Mouse (Mus musculus) lung, postnatal 25 days (tissue): ENCODE data around the gene Lrrc4.

Experiments
- DNase-seq: peaks from one replicate; pipeline ENCODE4 v3.0.0; 2022; ENCODE audit warnings: low spot score

The Lrrc4 gene

DNA sequence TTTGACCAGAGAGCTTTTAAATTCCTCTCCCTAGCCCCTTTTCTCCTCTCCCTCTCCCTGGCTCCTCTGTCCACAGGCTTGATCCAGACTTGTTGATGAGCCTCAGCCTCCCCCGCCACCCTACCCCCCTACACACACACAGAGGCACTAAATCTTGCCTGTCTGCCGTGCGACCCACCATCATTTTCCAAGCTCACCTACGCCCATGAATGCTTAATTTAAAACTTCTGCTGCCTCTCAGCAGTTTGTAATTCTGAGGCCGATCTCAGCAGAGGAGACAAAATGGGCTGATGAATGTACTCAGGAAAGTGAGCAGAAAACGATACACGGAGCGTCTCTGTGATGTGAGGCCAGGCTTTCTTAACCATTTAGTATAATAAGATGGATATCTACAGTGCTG lies 23.1 kb upstream of the Lrrc4 start:
- no peak for DNase-seq

DNA sequence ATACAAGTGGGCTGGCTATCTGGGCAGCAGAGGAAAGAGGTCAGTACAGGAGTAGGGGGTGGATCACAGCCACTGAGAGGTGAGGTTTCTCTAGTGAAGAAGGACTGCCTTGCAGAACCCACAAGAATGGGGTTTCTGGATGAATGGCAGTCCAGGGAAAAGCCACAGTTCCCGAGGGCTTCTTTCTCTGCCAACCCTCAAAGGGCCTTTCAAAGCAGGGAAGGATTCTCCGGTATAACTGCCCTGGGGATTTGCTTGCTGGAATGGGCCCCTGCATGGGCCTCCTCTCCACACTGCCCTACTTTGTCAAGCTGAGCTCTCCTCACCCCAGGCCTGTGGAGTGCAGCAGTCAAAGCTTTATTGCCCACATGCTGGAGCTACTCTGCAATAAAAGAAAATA lies 22.1 kb upstream of the Lrrc4 start:
- DNase-seq = no peak

DNA sequence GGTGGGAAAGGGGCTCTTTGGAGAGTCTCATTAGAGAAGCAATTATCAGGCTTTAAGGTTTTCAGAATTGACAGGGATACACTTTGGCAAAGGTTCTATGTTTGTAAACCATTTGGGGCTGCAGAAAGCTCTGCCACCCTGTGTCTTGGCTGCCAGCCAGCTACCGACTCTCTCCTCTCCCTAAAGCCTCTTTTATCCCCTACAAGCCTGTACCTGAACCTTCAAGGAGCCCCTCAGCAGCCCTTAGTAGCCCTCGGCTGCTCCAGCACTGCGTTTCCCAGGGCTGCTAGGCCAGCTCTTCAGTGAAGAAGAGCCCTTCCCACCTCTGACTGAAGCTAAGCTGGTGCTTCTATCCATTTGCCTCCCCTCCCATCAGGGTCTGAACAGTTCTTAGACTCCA lies 21.6 kb upstream of the Lrrc4 start:
- no peak for DNase-seq

DNA sequence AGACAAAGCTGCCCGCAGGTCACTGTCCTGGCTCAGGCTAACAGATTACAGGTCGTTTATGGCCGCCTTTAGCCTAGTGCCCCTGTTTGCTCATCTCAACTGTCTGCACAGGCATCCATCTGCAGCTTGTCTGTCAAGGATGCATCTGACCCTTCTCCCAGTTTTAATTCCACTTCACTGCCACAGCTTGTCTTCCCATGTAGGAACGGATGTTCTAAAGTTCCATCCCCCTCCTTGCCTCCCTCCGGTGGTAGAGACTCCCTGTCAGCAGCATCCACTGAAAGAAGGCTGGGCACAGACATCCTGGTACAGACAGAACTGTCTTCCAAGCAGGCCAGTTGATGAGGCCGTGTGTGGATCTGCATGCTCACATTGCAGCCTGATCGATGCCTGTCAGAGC lies 20.8 kb upstream of the Lrrc4 start:
- no peak for DNase-seq

DNA sequence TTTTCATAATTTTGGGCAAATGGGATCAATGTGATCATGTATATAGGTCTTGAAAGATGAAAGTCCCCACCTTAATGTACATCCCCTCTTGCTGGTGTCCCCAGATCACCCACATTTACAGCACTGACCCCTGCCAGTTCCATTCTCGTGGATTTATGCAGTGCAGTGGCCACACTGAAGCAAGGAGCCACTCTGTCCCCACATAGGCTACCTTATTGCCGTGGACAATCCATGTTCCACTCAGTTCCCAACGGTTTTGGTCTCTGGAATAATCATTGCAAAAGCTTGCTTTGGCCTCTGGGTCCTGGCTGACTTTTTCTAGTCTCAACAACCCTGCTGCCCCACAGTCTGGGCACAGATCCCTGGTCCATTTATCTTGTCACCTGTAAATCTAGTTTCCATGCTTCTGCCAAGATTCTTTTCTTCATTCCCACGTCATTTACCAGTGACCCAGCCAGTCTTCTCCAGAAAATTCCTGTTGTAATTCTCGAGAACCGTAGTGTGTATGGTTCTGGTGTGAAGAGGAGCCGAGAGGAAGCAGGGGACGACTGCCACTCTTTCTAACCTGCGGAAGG lies 18.9 kb upstream of the Lrrc4 start:
- no peak for DNase-seq

DNA sequence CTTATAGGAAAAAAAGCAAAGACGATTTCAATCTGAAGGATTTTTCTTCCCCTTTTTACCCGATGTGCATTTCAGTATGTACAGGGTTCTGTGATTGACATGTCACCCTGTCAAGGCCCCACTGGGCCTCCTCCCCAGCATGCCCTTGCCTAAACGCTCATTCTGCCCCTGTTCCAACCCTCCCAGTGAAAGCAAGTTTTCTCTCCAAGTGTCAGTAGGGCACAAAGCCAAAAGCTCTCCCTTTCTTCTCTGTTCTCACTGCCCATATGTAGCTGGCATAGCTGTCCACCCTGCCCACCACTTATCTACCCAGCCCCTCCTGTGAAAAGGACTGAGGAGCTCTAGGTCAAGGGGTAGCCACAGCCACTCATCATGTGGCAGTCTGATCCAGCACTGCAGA lies 17.8 kb upstream of the Lrrc4 start:
- no peak for DNase-seq

DNA sequence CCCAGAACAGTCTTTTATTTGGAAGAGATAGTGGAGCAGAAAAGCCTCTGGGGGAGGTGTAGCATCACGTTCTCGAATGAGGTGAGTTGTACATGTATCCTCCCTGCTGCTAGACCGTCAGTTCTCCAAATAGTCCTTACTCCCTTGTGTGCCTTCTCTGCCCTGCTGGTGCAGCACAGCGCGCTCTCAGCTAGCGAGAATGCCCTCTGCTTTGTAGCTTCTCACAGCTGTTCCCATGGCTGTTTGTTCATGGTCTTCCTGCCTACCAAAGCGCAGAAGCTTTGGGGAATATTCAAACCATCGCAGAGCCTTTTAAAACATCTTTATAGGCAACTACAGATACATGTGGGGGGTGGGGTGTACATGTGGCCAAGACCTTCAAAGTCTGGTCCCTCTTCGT lies 17.3 kb upstream of the Lrrc4 start:
- DNase-seq = no peak

DNA sequence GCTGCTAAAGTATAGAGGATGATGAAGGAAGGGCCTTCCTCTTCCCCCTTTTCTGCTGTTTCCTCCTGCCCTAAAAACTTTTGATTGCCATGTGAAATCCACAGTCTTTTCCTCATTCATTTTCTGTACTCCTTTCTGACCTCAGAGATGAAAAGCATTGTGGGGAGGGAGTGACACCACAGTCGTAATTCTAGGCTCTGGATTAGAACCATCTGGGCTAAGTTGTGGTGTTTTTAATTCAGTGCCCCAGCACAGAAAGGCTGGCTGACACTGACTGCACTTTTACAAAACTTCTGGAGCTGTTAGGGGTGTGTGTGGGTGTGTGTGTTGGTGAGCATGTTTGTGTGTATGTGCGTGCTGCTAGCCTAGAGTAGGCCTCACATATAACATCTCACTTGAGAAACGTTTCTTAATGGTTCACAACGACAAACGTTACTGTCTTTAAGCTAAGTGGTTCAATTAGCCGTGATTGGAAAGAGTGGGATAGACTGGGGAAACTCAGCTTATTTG lies 16.8 kb upstream of the Lrrc4 start:
- no peak for DNase-seq

DNA sequence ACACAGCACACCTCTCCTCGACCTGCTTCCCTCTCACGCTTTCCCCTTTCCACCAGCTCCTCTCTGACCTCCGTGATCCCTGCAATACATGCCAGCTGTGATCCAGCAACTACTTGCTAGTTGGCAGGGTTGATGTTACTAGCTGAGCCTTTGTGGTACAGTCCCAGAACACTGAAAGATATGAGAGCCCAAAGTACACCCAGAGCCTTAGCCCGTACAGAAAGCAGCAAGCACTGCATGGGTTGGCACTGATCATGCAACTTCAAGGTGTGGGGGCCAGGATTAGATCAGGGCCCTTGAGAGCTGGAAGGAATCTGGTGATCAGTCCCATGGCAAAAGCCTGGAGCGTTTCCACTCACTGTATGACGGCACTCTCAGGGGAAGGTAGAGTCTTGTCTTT lies 16.1 kb upstream of the Lrrc4 start:
- no peak for DNase-seq

DNA sequence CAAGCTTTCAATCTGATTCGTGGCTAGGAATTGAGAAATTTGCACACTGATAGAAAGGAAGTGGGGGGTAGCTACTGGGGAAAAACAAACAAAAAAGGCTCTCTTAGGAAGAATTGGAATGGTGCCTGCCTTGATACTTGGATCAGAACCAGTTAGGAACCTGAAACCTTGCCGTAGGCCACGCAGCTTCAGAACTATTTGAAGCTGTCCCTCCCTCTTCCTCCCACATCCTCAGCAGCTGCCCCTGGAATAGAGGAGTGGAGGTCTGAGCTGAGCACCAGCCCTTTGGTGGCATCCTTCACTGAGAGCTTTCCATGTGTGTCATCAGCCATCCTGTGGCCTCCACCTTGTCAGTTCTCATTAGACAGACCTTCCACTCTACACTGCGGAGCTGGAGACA lies 14.1 kb upstream of the Lrrc4 start:
- no peak for DNase-seq

DNA sequence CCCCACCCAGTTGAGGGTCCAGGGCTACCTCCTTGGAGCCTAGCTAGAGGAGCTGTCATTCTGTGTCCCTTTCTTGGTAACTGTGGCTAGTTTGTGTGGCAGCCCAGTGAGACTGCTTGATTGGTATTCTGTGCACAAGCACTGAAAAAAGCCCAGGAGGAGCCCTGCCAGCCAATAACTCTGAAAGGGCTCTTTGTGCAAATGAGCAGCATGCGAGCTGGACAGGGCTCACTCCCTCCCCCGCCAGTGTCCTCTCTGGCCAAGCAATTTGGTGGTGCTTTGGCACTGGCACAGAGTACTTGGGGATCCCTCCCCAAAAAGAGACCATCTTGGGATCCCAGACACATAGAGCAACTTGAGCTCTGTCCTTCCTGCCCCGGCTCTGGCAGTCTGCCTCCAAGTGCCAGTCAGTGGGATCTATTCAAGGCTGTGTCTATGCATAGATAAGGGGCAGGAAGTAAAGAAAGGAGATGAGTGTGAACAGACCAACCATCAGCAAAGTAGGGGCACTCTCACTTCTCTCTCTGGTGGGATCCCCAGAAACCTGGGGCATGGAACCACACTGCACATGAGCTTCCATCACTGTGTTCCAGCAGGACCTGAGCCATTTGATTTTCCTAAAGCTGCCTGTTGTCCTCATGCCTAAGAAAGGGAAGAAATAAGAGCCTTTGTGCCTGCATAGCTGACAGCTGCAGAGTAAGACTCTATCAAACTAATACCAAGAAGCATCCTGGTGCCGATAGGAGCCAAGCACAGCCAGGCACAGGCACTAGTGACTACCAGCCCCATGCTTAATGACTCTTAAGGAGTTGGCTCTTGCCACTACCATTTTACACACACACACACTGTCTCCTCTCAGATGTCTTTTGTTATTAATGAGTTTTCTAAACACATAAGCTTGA lies 11.1 kb upstream of the Lrrc4 start:
- no peak for DNase-seq

DNA sequence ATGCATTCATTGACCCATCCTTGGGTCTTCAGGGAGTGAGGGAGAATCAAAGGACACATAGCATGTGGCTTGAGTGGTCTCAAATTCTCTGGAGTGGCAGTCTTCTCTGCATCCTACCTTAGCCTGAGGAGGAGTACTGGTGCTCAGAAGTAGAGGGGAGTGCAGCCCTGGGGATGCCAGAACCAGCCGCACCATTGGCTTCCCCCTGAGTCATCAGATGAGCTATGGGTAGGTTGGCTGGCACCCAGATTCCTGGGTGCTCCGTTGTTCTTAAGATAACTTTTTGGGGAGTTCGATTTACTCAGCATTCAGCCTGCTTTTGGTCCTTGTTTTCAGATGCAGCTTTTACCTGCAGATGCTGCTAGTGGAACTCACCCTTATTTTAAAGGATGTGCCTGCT lies 10.0 kb upstream of the Lrrc4 start:
- DNase-seq = no peak

DNA sequence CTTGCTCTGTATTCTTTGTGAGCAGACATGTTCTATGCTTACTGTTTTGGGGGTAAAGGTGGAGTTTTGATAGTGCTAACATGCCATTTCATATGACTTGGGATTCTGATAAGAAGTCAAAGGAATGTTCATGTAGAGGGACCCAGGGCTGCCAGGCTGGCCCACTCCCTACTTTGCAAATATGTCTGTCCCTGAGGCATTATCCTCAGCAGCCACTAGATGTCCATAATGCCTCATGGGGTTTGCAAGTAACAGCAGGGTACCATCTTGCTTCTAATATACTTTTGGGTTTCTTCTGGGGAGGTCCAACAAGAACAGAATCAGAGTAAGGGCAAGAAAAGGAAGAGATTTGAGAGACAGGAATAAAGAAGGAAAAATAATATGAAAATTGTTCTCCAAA lies 5.1 kb upstream of the Lrrc4 start:
- DNase-seq = no peak

DNA sequence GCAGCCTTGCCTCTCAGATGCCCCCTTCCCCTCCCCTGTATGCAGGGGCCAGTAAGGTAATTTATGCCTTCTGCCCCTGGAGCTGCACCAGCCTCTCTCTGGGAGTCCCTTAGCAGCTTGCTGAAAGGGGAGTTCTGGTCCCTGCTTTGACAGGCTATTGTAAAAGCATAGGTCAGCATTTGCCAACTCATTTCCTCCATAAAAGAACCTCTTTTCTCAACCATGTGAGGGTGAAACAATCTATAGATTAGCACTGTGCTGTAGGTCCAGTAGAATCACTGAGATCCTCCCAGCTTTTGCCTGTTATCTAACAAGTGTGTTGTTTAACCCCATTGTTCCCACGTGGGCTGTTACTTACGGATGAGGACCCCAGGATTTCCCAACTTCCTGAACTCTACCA lies 2.5 kb upstream of the Lrrc4 start:
- DNase-seq = no peak

DNA sequence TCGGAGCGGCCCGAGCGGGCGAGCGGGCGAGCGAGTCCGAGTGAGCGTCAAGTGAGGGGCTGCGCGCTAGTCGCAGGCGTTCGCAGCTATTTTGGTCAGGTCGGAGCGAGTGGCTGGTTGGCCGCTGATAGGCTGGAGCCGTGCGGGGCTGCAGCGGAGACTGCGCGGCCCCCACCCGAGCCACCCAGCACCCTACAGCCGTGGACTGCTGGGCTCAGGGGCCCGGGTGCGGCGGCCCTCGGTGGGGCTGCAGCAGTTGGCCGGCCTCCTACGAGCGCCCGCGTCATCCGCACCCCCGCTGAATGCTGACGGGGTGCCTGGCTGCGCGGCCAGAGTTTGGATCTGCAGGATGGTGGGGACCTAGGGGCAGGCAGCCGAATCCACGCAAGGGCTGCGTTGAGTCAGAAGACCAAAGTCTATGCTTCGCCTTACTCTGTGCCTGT lies 1.9 kb upstream of the Lrrc4 start:
- no peak for DNase-seq

DNA sequence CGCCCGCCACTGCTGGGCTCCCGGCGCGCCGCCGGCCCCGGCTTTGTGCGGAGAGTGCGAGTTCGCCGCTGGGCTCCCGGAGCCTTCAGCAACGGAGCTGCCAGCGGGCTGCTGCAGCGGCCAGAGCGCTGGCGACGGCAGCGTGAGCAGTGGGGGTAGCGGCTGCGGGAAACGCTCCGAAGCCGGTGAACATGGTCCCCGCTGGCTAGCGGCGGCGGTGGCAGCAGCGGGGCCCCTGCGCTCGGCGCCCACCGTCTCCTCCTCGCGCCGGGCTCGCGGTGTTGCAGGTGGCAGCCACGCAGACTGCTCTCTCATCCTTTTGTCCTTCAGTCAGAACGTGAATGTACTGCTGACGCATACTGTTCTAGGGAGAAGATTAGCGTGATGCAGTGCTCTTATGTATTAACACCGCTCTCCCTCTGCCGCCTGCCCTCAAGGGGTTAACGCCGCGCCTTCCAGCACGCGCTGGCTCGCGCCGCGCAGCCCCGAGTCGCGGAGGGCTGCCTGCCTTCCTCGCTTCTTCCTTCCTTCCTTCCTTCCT lies 1.3 kb upstream of the Lrrc4 start:
- no peak for DNase-seq

DNA sequence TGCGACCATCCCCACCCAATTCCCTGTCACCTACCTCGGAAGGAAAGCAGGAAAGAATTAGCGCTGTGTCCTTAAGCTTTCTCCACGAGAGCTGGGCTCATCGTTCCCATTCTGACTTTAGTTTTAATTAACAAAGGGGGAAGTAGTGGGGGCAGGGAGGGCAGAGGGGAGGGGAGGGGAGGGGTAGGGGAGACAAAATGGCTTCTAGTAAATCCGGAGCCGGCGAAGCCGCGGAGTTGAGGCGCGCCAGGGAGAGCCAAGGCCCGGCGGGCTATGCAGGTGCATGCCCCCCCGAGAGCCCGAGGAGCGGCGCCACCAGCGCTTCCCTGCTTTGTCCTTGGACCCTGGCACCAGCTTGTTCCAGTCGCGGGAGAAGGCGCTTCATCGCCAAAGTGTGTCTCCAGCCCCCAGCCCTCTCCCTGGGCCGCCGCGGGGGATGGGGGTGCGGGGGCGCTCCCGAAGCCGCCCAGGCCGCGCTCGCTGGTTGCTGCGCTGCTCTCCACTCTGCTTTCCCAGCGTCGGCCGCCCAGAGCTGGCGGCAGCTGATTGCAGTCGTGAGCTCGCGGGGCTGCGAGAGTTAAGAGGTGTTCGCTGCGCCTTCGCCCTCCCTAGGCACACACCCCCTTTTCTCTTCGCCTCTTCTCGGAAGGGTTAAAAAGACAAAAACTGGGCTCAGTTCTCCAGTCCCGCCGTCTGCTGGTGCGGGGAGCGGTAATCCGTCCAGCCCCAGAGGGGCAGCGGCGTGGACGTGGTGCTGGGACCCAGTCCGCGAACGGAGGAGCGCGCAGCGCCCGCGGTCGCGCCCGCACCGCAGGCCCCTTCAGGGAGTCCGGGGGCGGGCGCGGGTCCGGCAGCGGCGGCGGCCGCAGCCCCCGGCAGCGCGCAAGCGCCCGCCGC lies 555 bp upstream of the Lrrc4 start:
- DNase-seq = no peak

DNA sequence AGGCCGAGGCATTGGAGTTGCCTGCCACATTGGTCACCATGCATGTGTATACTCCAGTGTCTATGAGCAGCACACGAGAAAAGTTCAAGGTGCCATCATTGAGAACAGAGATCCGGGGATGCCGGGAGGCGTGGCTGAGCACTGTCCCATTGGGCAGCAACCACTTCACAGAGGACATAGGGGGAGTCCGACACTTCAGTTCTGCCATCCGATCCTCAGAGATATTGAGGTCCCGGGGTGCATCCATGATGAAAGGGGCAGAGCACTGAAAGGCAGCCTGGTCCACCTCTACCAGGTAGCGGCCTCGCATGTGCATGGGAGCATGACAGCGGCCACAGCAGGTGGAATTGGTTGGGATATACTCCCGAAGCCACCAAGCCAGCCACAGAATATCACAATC lies 1.2 kb downstream of the Lrrc4 start:
- no peak for DNase-seq

DNA sequence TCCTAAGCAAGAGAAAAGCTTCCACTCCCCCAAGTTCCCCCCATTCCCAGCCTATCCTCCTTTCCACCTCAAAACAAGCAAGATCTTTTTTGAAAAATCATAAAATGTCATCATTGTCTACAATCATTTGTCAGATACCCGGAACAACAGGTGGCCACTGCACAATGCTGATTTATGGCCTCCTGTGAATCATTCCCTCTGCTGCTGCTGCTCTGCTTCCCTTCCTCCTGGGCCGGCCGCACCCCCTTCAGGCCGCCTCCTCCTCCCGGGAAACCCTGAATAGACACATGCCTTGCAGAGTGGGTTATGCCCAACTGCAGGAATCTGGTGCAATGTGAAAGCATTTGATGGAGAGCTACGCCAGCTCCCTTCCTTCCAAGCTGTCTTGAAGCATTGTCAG lies 3.0 kb downstream of the Lrrc4 start:
- no peak for DNase-seq

DNA sequence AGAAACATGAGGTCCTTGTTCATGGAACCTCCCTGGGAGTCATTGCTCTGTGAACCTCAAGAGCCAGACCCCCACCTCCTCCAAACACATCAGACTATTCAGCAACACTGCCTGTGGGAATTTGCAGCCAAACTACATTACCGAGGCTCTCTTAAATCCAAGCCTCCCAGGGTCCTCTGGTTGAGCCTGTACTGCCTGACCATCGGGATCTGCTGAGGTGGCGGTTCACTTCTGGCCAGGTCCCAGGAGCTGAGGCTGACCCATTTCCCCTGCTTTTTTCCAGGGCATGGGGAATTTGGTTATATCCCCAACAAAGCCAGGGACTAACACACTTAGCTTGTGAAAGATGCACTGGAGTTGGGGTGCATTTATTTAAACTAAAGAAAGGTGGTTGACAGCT lies 4.0 kb downstream of the Lrrc4 start:
- no peak for DNase-seq

DNA sequence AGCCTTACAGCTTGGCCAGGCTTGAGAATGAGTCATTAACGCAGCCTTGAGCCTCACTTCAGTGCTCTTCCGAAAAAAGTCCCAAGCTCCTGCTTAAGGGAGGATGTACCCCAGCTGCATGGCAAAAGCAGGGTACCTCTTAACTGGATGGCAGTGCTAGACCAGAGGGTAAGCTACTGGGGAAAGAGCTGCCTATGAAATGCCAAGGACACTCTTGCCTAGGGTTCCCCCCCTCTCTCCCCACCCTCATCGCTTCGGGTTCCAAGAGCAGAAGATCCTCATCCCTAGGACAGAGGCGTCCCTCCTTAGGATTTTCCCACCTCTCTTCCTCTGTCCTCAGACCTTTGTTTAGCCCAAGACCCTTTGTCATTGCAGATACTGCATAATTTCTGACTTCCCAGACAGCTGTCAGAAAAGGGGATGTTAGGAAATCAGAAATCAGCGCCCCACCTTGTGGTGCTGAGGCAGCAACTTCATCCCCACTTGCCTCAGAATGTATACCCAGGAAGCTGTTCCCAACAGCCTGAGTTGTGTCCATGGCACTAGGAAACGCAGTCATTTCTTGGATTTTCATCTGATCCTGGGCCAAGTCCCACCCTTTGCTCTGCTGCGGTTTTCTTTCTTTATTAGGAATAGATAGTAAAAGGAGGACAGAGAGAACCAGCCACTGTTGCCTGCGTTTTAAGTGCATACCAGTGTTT lies 4.7 kb downstream of the Lrrc4 start:
- no peak for DNase-seq

DNA sequence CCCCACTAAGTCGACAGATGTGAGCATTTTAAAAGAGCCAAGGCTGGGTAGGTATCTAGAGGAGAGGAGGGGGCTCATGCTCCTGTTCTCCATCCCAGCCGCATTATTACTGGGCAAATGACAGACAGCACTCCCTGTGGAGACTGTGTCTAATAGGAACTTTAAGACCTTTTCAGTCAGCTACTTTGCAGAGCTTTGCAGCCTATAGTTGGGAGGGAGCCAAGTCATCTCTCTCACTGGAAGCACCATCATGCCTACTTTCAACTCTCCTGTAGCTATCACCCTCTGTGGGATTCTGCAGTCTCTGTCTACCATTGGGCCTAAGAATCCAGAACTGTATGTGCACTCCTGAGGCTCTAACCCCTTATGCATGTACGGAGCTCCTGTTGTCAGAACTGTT lies 5.7 kb downstream of the Lrrc4 start:
- no peak for DNase-seq
